Mouse (Mus musculus) limb, embryonic 11.5 days (tissue): ENCODE data around the gene Gsap. TPM values are rescaled to one million over a fixed set of nuclear protein-coding genes. Genes with fewer than 3 reads are reported as not detected.

ENCODE experiments used
- ATAC-seq: fragments of 200-750 bp; cut with Nextera tagmentation; 2 replicates; pipeline ENCODE4 v1.8.0; 2017; ENCODE audit warnings: low read depth; ENCODE audit not compliant: insufficient number of reproducible peaks, low FRiP score, low TSS enrichment
- DNase-seq: peaks from one replicate; pipeline ENCODE4 v3.0.0-alpha.2; 2015; ENCODE audit warnings: low spot score
- H3K27ac ChIP-seq: fragments of 300-500 bp; sonication (generic); replicated peaks from 2 replicates; pipeline ENCODE4 v1.5.1; 2014; ENCODE audit warnings: low read depth, mild to moderate bottlenecking, low read length
- H3K27me3 ChIP-seq: fragments of 300-500 bp; sonication (generic); 2 replicates; pipeline ENCODE4 v1.6.1; 2014; ENCODE audit warnings: mild to moderate bottlenecking, low read length, mixed read lengths; ENCODE audit not compliant: control insufficient read depth, insufficient read depth
- H3K36me3 ChIP-seq: fragments of 300-500 bp; sonication (generic); 2 replicates; pipeline ENCODE4 v1.6.1; 2014; ENCODE audit warnings: mild to moderate bottlenecking, low read length, moderate library complexity, mixed read lengths; ENCODE audit not compliant: control insufficient read depth, insufficient read depth
- H3K4me1 ChIP-seq: fragments of 300-500 bp; sonication (generic); 2 replicates; pipeline ENCODE4 v1.6.1; 2014; ENCODE audit warnings: low read length, mixed read lengths; ENCODE audit not compliant: control insufficient read depth, insufficient read depth
- H3K4me2 ChIP-seq: fragments of 300-500 bp; sonication (generic); 2 replicates; pipeline ENCODE4 v1.6.1; 2014; ENCODE audit warnings: low read depth, mild to moderate bottlenecking, moderate library complexity; ENCODE audit not compliant: severe bottlenecking
- H3K4me3 ChIP-seq: fragments of 300-500 bp; sonication (generic); 2 replicates; pipeline ENCODE4 v1.5.1; 2014; ENCODE audit warnings: low read depth, low read length
- H3K9ac ChIP-seq: fragments of 300-500 bp; sonication (generic); 2 replicates; pipeline ENCODE4 v1.6.1; 2014; ENCODE audit warnings: mild to moderate bottlenecking, low read length
- H3K9me3 ChIP-seq: fragments of 300-500 bp; sonication (generic); 2 replicates; pipeline ENCODE4 v1.6.1; 2016; ENCODE audit warnings: low read length; ENCODE audit not compliant: control insufficient read depth
- WGBS: fragments of 180-500 bp; shearing (Covaris S2); extraction: QIAGEN DNeasy Blood & Tissue Kit; methylation state at CpG from one replicate; pipeline ENCODE4 v1.1.7; 2014; 5-methylcytosine and 5-hydroxymethylcytosine counted together
- polyA plus RNA-seq: library from polyadenylated mRNA; unstranded; fragments of >200 nt; fragmentation: Nextera tagmentation; extraction: Ambion mirVana; gene quantifications from 2 replicates; pipeline ENCODE4 v1.2.1, GENCODE M21; 2014

The Gsap gene
- polyA plus RNA-seq, 1 experiment from 2014 or later, result 2.2 TPM

- Histone ChIP-seq H3K9me3 (peaks cover 2% of the 10 kb centered on the region; the same call in 1 of the 2 replicates), H3K4me1 (no peaks in the 10 kb centered on the region), H3K27ac (no peak overlapping the region), H3K36me3 (no peaks in the 10 kb centered on the region), H3K4me2 (no peak overlapping the region), H3K4me3 (no peak overlapping the region), H3K27me3 (no peaks in the 10 kb centered on the region), H3K9ac (no peak overlapping the region)
- no peak for ATAC-seq
- no peak for DNase-seq
- WGBS, result 56% methylated on average over 1 of the region's 1 CpGs
These were observed 32.4 kb upstream of the Gsap start for GRCm38 (mm10) chr5:21153672-21154071.

- Histone ChIP-seq H3K27ac (no peak overlapping the region), H3K9ac (no peak overlapping the region), H3K4me1 (no peaks in the 10 kb centered on the region), H3K4me2 (no peak overlapping the region), H3K9me3 (peaks cover 2% of the 10 kb centered on the region; the same call in 1 of the 2 replicates), H3K27me3 (no peaks in the 10 kb centered on the region), H3K36me3 (no peaks in the 10 kb centered on the region), H3K4me3 (no peak overlapping the region)
- ATAC-seq (no peak), DNase-seq (no peak)
- WGBS, result 80% methylated on average over 3 of the region's 3 CpGs
These were observed 29.3 kb upstream of the Gsap start for GRCm38 (mm10) chr5:21156770-21157169.

- Histone ChIP-seq H3K4me3 (no peak overlapping the region), H3K4me2 (no peak overlapping the region)
- no peak for ATAC-seq
These were observed 26.5 kb upstream of the Gsap start for GRCm38 (mm10) chr5:21159536-21159935.

GRCm38 (mm10) chr5:21160781-21161180 is 25.3 kb upstream of the Gsap start:
- 89% methylated on average over 1 of the region's 1 CpGs for WGBS
- H3K4me2 ChIP-seq, result no peak overlapping the region
- no peaks in the 10 kb centered on the region for H3K36me3 ChIP-seq
- no peaks in the 10 kb centered on the region for H3K4me1 ChIP-seq
- no peak overlapping the region for H3K27ac ChIP-seq
- peaks cover 2% of the 10 kb centered on the region; the same call in 1 of the 2 replicates for H3K9me3 ChIP-seq
- DNase-seq (peak; percentile 5), ATAC-seq (no peak)
- no peak overlapping the region for H3K4me3 ChIP-seq
- H3K9ac ChIP-seq, result no peak overlapping the region
- no peaks in the 10 kb centered on the region for H3K27me3 ChIP-seq

More at GRCm38 (mm10) chr5:21159536-21159935, 26.5 kb upstream of the Gsap start:
- WGBS, result 74% methylated on average over 3 of the region's 3 CpGs
- Histone ChIP-seq H3K9ac (no peak overlapping the region), H3K4me1 (no peaks in the 10 kb centered on the region), H3K27me3 (no peaks in the 10 kb centered on the region), H3K9me3 (peaks cover 2% of the 10 kb centered on the region; the same call in 1 of the 2 replicates), H3K36me3 (no peaks in the 10 kb centered on the region), H3K27ac (no peak overlapping the region)
- DNase-seq, result peak; percentile 6

GRCm38 (mm10) chr5:21163421-21163820 is 22.6 kb upstream of the Gsap start:
- 88% methylated on average over 3 of the region's 3 CpGs for WGBS
- Histone ChIP-seq H3K4me2 (no peak overlapping the region), H3K4me3 (no peak overlapping the region), H3K36me3 (no peaks in the 10 kb centered on the region), H3K27me3 (no peaks in the 10 kb centered on the region), H3K4me1 (no peaks in the 10 kb centered on the region), H3K27ac (no peak overlapping the region), H3K9me3 (no peaks in the 10 kb centered on the region), H3K9ac (no peak overlapping the region)
- ATAC-seq (no peak), DNase-seq (peak; percentile 11)

- 0 out of 2 replicates have a peak, but pooled peaks cover 3% of the 10 kb centered on the region for H3K4me1 ChIP-seq
- H3K27ac ChIP-seq, result no peak overlapping the region
- ATAC-seq (no peak), DNase-seq (peak; percentile 7)
- no peak overlapping the region for H3K9ac ChIP-seq
- H3K27me3 ChIP-seq, result no peaks in the 10 kb centered on the region
- no peaks in the 10 kb centered on the region for H3K36me3 ChIP-seq
- H3K9me3 ChIP-seq, result no peaks in the 10 kb centered on the region
- 90% methylated on average over 8 of the region's 8 CpGs for WGBS
- no peak overlapping the region for H3K4me3 ChIP-seq
- no peak overlapping the region for H3K4me2 ChIP-seq
These were observed 17.2 kb upstream of the Gsap start for GRCm38 (mm10) chr5:21168689-21169345.

- Histone ChIP-seq H3K4me3 (no peak overlapping the region), H3K27ac (no peak overlapping the region), H3K4me1 (0 out of 2 replicates have a peak, but pooled peaks cover 3% of the 10 kb centered on the region), H3K4me2 (no peak overlapping the region), H3K9me3 (no peaks in the 10 kb centered on the region), H3K9ac (no peak overlapping the region), H3K36me3 (no peaks in the 10 kb centered on the region), H3K27me3 (no peaks in the 10 kb centered on the region)
- ATAC-seq (no peak), DNase-seq (peak; percentile 10)
- 87% methylated on average over 3 of the region's 3 CpGs for WGBS
These were observed 16.7 kb upstream of the Gsap start for GRCm38 (mm10) chr5:21169346-21169745.

GRCm38 (mm10) chr5:21169877-21170276 is 16.2 kb upstream of the Gsap start:
- H3K4me1 ChIP-seq, result 0 out of 2 replicates have a peak, but pooled peaks cover 3% of the 10 kb centered on the region
- no peak for DNase-seq
- no peaks in the 10 kb centered on the region for H3K36me3 ChIP-seq
- H3K9me3 ChIP-seq, result no peaks in the 10 kb centered on the region
- H3K27ac ChIP-seq, result no peak overlapping the region
- no peak overlapping the region for H3K4me3 ChIP-seq
- H3K27me3 ChIP-seq, result no peaks in the 10 kb centered on the region
- H3K9ac ChIP-seq, result no peak overlapping the region
- H3K4me2 ChIP-seq, result no peak overlapping the region
- WGBS, result 89% methylated on average over 1 of the region's 1 CpGs
- no peak for ATAC-seq

GRCm38 (mm10) chr5:21170440-21170839 is 15.6 kb upstream of the Gsap start:
- H3K4me1 ChIP-seq, result peaks cover 7% of the 10 kb centered on the region
- no peak overlapping the region for H3K4me3 ChIP-seq
- no peaks in the 10 kb centered on the region for H3K27me3 ChIP-seq
- H3K36me3 ChIP-seq, result no peaks in the 10 kb centered on the region
- no peak for ATAC-seq
- H3K27ac ChIP-seq, result no peak overlapping the region
- 68% methylated on average over 4 of the region's 4 CpGs for WGBS
- H3K9me3 ChIP-seq, result no peaks in the 10 kb centered on the region
- DNase-seq, result peak; percentile 18
- no peak overlapping the region for H3K4me2 ChIP-seq
- H3K9ac ChIP-seq, result no peak overlapping the region
